Mouse (Mus musculus) embryonic fibroblast, embryonic 13.5 days (primary cell): ENCODE results near the gene Evx2.

Experiments used
- CTCF ChIP-seq: IDR thresholded peaks from 2 replicates; pipeline ENCODE4 v1.5.1; 2011; ENCODE audit warnings: mild to moderate bottlenecking, control low read depth, low read length, moderate library complexity, borderline replicate concordance; ENCODE audit not compliant: insufficient read depth
- POLR2A ChIP-seq: IDR thresholded peaks from 2 replicates; pipeline ENCODE4 v1.6.1; 2011; ENCODE audit warnings: low read depth, mild to moderate bottlenecking, control low read depth, low read length, moderate library complexity

- TF ChIP-seq POLR2A (no peak), CTCF (no peak)
Observed at GRCm38 (mm10) chr2:74658024-74658666, 1.2 kb downstream of the Evx2 start.
